Mouse (Mus musculus) ES-Bruce4 (cell line): ENCODE results near the gene Tiprl. TPM values are rescaled to one million over a fixed set of nuclear protein-coding genes. Genes with fewer than 3 reads are reported as not detected.
A peak's percentile ranks its signal among the peaks of the same experiment; 100 is the strongest.

Experiments used
- H3K27ac ChIP-seq: 2 replicates; pipeline ENCODE4 v1.5.1; 2012; ENCODE audit warnings: low read length, inconsistent platforms; ENCODE audit not compliant: insufficient read depth
- H3K27me3 ChIP-seq: 2 replicates; pipeline ENCODE4 v1.6.1; 2012; ENCODE audit warnings: mild to moderate bottlenecking, low read length, inconsistent platforms; ENCODE audit not compliant: control insufficient read depth, poor library complexity, insufficient read depth, severe bottlenecking
- H3K36me3 ChIP-seq: 2 replicates; pipeline ENCODE4 v1.6.1; 2012; ENCODE audit warnings: inconsistent platforms, mild to moderate bottlenecking, low read length, moderate library complexity; ENCODE audit not compliant: control insufficient read depth, poor library complexity, insufficient read depth, severe bottlenecking
- H3K4me1 ChIP-seq: one replicate; pipeline ENCODE4 v1.8.1; 2011; ENCODE audit warnings: low read length; ENCODE audit not compliant: control insufficient read depth, insufficient read depth
- H3K4me3 ChIP-seq: 2 replicates; pipeline ENCODE4 v1.5.1; 2011; ENCODE audit warnings: low read depth, mild to moderate bottlenecking, low read length
- H3K9ac ChIP-seq: 2 replicates; pipeline ENCODE4 v1.6.1; 2012; ENCODE audit warnings: low read depth, mild to moderate bottlenecking, inconsistent platforms; ENCODE audit not compliant: poor library complexity, severe bottlenecking
- H3K9me3 ChIP-seq: replicated peaks from 2 replicates; pipeline ENCODE4 v1.6.1; 2012; ENCODE audit warnings: mild to moderate bottlenecking, low read length, inconsistent platforms; ENCODE audit not compliant: control insufficient read depth, poor library complexity, insufficient read depth, severe bottlenecking
- CTCF ChIP-seq: IDR thresholded peaks from one replicate; pipeline ENCODE4 v1.8.1; 2011; ENCODE audit warnings: low read depth, low read length
- EP300 ChIP-seq: IDR thresholded peaks from 2 replicates; pipeline ENCODE4 v1.6.1; 2011; ENCODE audit warnings: low read depth, low read length; ENCODE audit not compliant: insufficient read depth
- POLR2A ChIP-seq: IDR thresholded peaks from one replicate; pipeline ENCODE4 v1.8.1; 2011; ENCODE audit warnings: low read length; ENCODE audit not compliant: insufficient read depth
- polyA plus RNA-seq: library from polyadenylated mRNA; stranded (reverse); fragments of >200 nt; gene quantifications from 2 replicates; pipeline ENCODE4 v1.2.4, GENCODE M21; 2011; ENCODE audit warnings: low read depth; ENCODE audit not compliant: missing spikeins, insufficient read depth, insufficient read length

Gene Tiprl
- polyA plus RNA-seq = 69.1 and 88.0 TPM in 2 replicates

DNA sequence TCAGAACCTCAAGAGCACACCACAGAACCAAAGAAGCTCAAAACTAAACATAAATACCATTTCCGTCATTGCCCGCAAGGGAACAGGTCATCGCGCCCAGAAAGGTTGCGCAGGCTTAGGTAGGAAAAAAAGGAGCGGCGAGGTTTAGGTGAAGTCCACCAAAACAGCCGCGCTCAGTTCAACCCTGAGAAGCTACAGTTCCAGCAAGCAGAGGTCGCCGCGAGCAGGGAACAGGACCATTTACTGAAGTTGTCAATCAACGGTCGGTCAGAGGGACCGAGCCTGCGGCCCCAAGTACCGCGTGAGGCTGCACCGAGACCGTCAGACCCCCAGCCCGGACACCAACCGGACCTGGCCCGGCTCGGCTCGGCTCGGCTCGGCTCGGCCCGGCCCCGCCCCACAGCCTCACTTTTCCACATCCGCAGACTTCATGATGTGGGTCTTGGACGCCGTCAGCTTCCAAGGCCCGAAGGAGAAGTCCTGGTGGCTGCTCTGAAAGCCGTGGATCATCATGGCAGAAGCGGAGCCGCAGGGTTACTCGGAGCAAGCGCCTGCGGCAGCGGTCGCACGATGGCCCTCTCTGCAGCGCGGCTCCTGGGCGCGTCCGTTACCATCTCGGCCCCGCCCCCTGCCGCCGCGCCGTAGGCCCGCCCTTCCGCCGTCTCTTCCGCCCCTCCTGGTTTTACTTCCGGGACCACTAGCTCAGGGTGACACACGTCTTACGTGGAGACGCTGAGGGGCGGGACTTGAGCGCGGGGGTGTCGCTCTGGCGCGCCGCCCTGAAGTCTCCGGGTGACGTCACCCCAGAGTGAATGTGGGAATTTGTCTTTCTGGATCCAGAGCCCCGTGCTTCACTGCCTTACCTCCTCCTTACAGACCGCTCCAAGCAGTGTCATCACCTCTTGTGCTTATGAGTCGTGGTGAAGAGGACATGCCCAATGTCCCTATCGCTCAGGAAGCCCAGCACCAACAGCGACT, at the start of gene Tiprl:
Gene Tiprl, minus strand, starts transcription at position 676 of the 978 bp plus-strand sequence.
- Histone ChIP-seq H3K27ac (peak within 1 kb of the TSS; percentile 73), H3K9ac (peak within 1 kb of the TSS; percentile 80), H3K36me3 (no peaks in the 10 kb centered on the region), H3K9me3 (no peaks in the 10 kb centered on the region), H3K27me3 (no peaks in the 10 kb centered on the region), H3K4me1 (no peaks in the 10 kb centered on the region), H3K4me3 (peak within 1 kb of the TSS; percentile 97)
- TF ChIP-seq CTCF = no peak
- peak; percentile 69 for TF ChIP-seq POLR2A
- 0 out of 2 replicates have a peak, but pooled peaks have one; percentile 4 for TF ChIP-seq EP300

DNA sequence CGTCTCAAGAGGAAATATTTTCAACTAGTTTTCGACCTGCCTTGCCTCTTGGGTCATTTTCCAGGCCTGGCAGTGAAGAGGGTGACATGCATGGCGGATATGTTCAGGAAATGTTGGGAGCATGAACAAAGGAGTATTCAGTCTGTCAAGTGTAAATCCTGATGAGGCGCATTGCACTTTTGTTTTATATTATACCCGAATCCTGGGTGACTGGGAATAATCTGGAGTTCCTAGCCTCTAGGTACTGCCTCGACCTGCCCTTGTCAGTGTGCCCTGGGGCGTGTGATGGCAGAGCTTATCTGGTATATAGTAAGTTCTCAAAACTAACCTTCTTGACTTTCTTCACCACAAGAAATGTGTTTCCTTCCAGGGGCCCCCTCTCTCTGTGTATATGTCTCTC, 47.3 kb upstream of the Tiprl start:
- Histone ChIP-seq H3K4me1 (no peaks in the 10 kb centered on the region), H3K4me3 (no peak overlapping the region), H3K27me3 (no peaks in the 10 kb centered on the region), H3K9ac (no peak overlapping the region), H3K36me3 (no peaks in the 10 kb centered on the region), H3K9me3 (no peaks in the 10 kb centered on the region), H3K27ac (no peak overlapping the region)
- no peak for TF ChIP-seq POLR2A
- no peak for TF ChIP-seq CTCF
- no peak for TF ChIP-seq EP300

DNA sequence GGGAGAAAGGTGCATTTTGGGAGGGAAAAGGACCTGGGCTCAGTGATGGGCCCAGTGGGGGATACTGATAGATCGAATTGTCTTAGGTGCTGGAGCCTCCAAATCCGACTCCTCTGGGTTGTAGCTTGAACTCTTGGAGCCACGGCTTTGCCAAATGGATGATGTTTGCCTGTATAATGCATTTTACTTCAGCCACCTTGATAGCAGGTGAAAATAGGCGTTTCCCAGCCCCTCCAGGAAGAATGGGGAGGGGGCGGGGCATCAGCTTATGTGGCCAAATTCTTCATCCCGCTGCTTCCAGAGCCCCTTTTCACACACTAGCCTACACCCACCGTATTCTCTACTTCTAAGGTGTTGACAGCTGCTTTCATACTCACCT, 46.2 kb upstream of the Tiprl start:
- Histone ChIP-seq H3K9ac (no peak overlapping the region), H3K27ac (no peak overlapping the region), H3K4me3 (no peak overlapping the region), H3K4me1 (no peaks in the 10 kb centered on the region), H3K9me3 (no peaks in the 10 kb centered on the region), H3K36me3 (no peaks in the 10 kb centered on the region), H3K27me3 (no peaks in the 10 kb centered on the region)
- TF ChIP-seq EP300 (no peak), CTCF (no peak), POLR2A (no peak)

DNA sequence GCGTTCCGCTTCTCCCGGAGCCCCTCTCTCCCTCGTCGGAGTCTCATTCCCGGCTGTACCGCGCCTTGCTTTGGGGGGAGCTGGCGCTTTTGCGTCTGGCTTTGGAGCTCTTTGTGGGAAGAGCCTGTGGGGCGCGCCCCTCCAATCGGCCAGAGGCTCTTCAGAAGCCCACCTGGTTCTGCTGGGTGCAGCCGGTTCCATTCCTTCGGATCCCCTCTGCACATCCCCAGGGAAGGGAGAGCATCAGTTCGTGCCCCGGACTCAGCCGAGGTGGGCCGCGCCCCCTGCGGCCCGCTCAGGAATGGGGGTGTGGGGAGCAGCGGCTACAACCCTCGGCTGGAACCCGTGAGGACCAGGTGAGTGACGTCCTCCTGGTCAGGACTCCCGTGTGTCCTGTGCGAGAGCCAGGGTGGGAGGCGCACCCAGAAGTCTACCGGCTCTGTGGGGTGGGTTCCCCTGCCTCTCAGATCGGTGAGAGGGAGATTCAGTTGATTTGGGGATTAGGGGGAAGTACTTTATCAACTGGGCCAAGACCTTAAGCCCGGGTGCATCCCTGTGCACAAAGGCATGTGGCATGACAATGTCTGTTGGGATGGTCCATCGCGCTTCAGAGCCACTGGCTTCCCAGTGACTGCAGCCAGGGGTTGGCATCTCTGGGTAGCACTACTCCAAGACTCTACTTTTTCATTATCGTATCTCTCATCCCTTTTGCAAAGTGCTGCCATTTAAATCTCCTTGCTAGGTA, 45.6 kb upstream of the Tiprl start:
- Histone ChIP-seq H3K27me3 (no peaks in the 10 kb centered on the region), H3K27ac (no peak overlapping the region), H3K4me3 (peak overlapping the region; percentile 63), H3K4me1 (no peaks in the 10 kb centered on the region), H3K9me3 (no peaks in the 10 kb centered on the region), H3K9ac (peak overlapping the region; percentile 80), H3K36me3 (no peaks in the 10 kb centered on the region)
- no peak for TF ChIP-seq CTCF
- no peak for TF ChIP-seq EP300
- TF ChIP-seq POLR2A = no peak

DNA sequence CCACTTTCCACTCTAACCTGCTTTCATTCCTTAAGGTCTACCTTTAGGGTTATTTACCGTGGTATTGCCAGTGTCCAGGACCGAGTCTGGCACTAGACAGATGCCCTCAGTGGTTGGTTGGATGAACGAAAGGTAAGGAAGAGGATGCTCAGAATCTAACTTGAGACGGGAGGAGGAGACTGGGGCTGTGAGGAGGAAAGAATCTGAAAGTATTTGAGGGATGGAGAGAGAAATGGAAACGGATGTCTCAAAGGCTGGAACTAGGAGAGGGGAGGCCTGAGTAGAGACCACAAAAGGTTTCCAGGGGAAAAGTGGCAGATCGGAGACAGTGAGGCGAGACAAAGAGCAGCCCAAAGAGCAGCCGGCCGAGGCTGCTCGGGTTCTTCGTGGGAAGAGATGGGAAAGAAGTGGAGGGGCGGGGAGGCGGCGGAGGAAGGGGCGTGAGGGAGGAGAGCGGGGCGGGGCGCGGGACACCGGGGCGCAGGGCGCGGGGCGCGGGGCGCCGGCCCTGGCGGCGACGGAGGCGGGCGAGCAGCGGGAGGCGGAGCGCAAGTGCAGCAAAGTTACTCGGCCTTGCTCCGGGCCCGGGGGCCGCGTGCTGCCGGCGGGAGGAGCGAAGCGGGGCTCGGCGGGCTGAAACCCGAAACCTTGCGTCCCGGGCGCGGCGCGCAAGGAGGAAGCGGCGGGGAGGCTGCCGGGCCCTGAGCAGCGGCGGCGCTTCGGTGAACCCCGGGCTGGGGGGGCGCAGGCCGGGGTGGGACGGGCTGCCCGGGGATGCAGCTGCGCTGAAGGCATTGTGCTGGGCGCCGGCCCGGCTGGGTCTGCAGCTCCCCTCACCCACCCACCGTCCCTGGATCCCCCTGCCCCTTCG, 44.8 kb upstream of the Tiprl start:
- no peak overlapping the region for H3K27ac ChIP-seq
- H3K4me1 ChIP-seq = no peaks in the 10 kb centered on the region
- H3K9me3 ChIP-seq = no peaks in the 10 kb centered on the region
- no peaks in the 10 kb centered on the region for H3K36me3 ChIP-seq
- H3K9ac ChIP-seq = peak overlapping the region; percentile 80
- no peak for TF ChIP-seq CTCF
- TF ChIP-seq POLR2A = no peak
- no peak for TF ChIP-seq EP300
- H3K27me3 ChIP-seq = no peaks in the 10 kb centered on the region
- H3K4me3 ChIP-seq = peak overlapping the region; percentile 63
